Mouse (Mus musculus): ENCODE data around the gene Dapk2. TPM values are rescaled to one million over a fixed set of nuclear protein-coding genes. Genes with fewer than 3 reads are reported as not detected.

Gene Dapk2
- polyA plus RNA-seq, 1 experiment from 2014 or later = 6.3 TPM

Other genes starting within 250 kb of the Dapk2 start
- gene Trip4, start 249.4 kb upstream of the Dapk2 start, polyA plus RNA-seq (2016; fragmentation: Nextera tagmentation; extraction: Ambion mirVana) = 32.0 and 32.2 TPM in 2 replicates
- 16.6 and 17.4 TPM in 2 replicates for gene Csnk1g1, start 249.3 kb upstream of the Dapk2 start, polyA plus RNA-seq (2016; fragmentation: Nextera tagmentation; extraction: Ambion mirVana)
- gene Ppib, start 98.0 kb upstream of the Dapk2 start, polyA plus RNA-seq (2016; fragmentation: Nextera tagmentation; extraction: Ambion mirVana) = 473 and 501 TPM in 2 replicates
- 2.7 and 3.7 TPM in 2 replicates for gene Snx22, start 88.5 kb upstream of the Dapk2 start, polyA plus RNA-seq (2016; fragmentation: Nextera tagmentation; extraction: Ambion mirVana)
- 138 and 142 TPM in 2 replicates for gene Snx1, start 31.6 kb upstream of the Dapk2 start, polyA plus RNA-seq (2016; fragmentation: Nextera tagmentation; extraction: Ambion mirVana)
- gene Ciao2a, start 31.6 kb upstream of the Dapk2 start, polyA plus RNA-seq (2016; fragmentation: Nextera tagmentation; extraction: Ambion mirVana) = 150 and 156 TPM in 2 replicates
- gene Herc1, start 192.2 kb downstream of the Dapk2 start, polyA plus RNA-seq (2016; fragmentation: Nextera tagmentation; extraction: Ambion mirVana) = 26.1 and 30.8 TPM in 2 replicates